Mouse (Mus musculus) midbrain, embryonic 10.5 days (tissue): ENCODE results near the gene Peg10. TPM values are rescaled to one million over a fixed set of nuclear protein-coding genes. Genes with fewer than 3 reads are reported as not detected.
"Not testable (repeated sequence)": the region's sequence is repeated elsewhere in the genome, so short reads cannot be mapped to it uniquely, and the experiment has no call there.

Experiments used
- DNase-seq: peaks from one replicate; pipeline ENCODE4 v3.0.0-alpha.2; 2017; ENCODE audit warnings: low spot score
- H3K27ac ChIP-seq: fragments of 300-500 bp; sonication (generic); replicated peaks from 2 replicates; pipeline ENCODE4 v1.5.1; 2016; ENCODE audit warnings: mild to moderate bottlenecking
- H3K27me3 ChIP-seq: fragments of 300-500 bp; sonication (generic); 2 replicates; pipeline ENCODE4 v1.6.1; 2016; ENCODE audit warnings: low read depth, mild to moderate bottlenecking; ENCODE audit not compliant: poor library complexity, severe bottlenecking
- H3K36me3 ChIP-seq: fragments of 300-500 bp; sonication (generic); 2 replicates; pipeline ENCODE4 v1.6.1; 2016; ENCODE audit warnings: mild to moderate bottlenecking, moderate library complexity
- H3K4me1 ChIP-seq: fragments of 300-500 bp; sonication (generic); 2 replicates; pipeline ENCODE4 v1.6.1; 2016
- H3K4me3 ChIP-seq: fragments of 300-500 bp; sonication (generic); 2 replicates; pipeline ENCODE4 v1.5.1; 2016; ENCODE audit warnings: mild to moderate bottlenecking, moderate library complexity
- H3K9me3 ChIP-seq: fragments of 300-500 bp; sonication (generic); replicated peaks from 2 replicates; pipeline ENCODE4 v1.6.1; 2016; ENCODE audit warnings: mild to moderate bottlenecking
- WGBS: fragments of 180-500 bp; shearing (Covaris S2); methylation state at CpG from one replicate; pipeline ENCODE4 v1.1.7; 2016; 5-methylcytosine and 5-hydroxymethylcytosine counted together
- polyA plus RNA-seq: library from polyadenylated mRNA; unstranded; fragments of >200 nt; fragmentation: Nextera tagmentation; extraction: Ambion mirVana; gene quantifications from 2 replicates; pipeline ENCODE4 v1.2.1, GENCODE M21; 2016

Peg10 gene
- polyA plus RNA-seq, 1 experiment from 2014 or later = 8.8 TPM

GRCm38 (mm10) chr6:4761415-4762142 is 14.5 kb downstream of the Peg10 start:
- not testable (repeated sequence) for H3K9me3 ChIP-seq, DNase-seq
- WGBS = 43% methylated on average over 3 of the region's 3 CpGs

GRCm38 (mm10) chr6:4762252-4762651 is 15.1 kb downstream of the Peg10 start:
- Histone ChIP-seq H3K4me1 (no peaks in the 10 kb centered on the region), H3K27ac (no peak overlapping the region), H3K27me3 (no peaks in the 10 kb centered on the region), H3K9me3 (no peaks in the 10 kb centered on the region), H3K36me3 (peaks cover 21% of the 10 kb centered on the region), H3K4me3 (no peak overlapping the region)
- DNase-seq = no peak
- 44% methylated on average over 2 of the region's 2 CpGs for WGBS

More at GRCm38 (mm10) chr6:4761415-4762142, 14.5 kb downstream of the Peg10 start:
- peaks cover 28% of the 10 kb centered on the region for H3K36me3 ChIP-seq
- not testable (repeated sequence) for H3K4me1 ChIP-seq, H3K27me3 ChIP-seq, H3K27ac ChIP-seq, H3K4me3 ChIP-seq

- no peak for DNase-seq
- Histone ChIP-seq H3K36me3 (no peaks in the 10 kb centered on the region), H3K4me3 (no peak overlapping the region), H3K27me3 (no peaks in the 10 kb centered on the region), H3K9me3 (peaks cover 3% of the 10 kb centered on the region; the same call in 1 of the 2 replicates), H3K4me1 (0 out of 2 replicates have a peak, but pooled peaks cover 3% of the 10 kb centered on the region), H3K27ac (no peak overlapping the region)
- 95% methylated on average over 1 of the region's 1 CpGs for WGBS
These were observed 49.2 kb downstream of the Peg10 start for GRCm38 (mm10) chr6:4796281-4796680.

- not testable (repeated sequence) for H3K4me1 ChIP-seq, H3K27ac ChIP-seq, H3K4me3 ChIP-seq, H3K27me3 ChIP-seq, H3K36me3 ChIP-seq, H3K9me3 ChIP-seq, DNase-seq
These were observed 50.2 kb downstream of the Peg10 start for GRCm38 (mm10) chr6:4797317-4797716.

GRCm38 (mm10) chr6:4798382-4798781 is 51.3 kb downstream of the Peg10 start:
- WGBS = 70% methylated on average over 2 of the region's 2 CpGs
- no peak for DNase-seq

GRCm38 (mm10) chr6:4799359-4799758 is 52.3 kb downstream of the Peg10 start:
- Histone ChIP-seq H3K36me3 (no peaks in the 10 kb centered on the region), H3K27me3 (no peaks in the 10 kb centered on the region), H3K9me3 (peaks cover 3% of the 10 kb centered on the region; the same call in 1 of the 2 replicates), H3K27ac (no peak overlapping the region), H3K4me1 (0 out of 2 replicates have a peak, but pooled peaks cover 3% of the 10 kb centered on the region), H3K4me3 (no peak overlapping the region)
- no peak for DNase-seq
- WGBS = 69% methylated on average over 2 of the region's 2 CpGs

More at GRCm38 (mm10) chr6:4798382-4798781, 51.3 kb downstream of the Peg10 start:
- peaks cover 3% of the 10 kb centered on the region; the same call in 1 of the 2 replicates for H3K9me3 ChIP-seq
- H3K4me3 ChIP-seq = no peak overlapping the region
- no peak overlapping the region for H3K27ac ChIP-seq
- H3K27me3 ChIP-seq = no peaks in the 10 kb centered on the region
- 0 out of 2 replicates have a peak, but pooled peaks cover 3% of the 10 kb centered on the region for H3K4me1 ChIP-seq
- no peaks in the 10 kb centered on the region for H3K36me3 ChIP-seq

- WGBS = 77% methylated on average over 12 of the region's 12 CpGs
- no peak overlapping the region for H3K4me3 ChIP-seq
- H3K9me3 ChIP-seq = no peaks in the 10 kb centered on the region
- no peaks in the 10 kb centered on the region for H3K36me3 ChIP-seq
- DNase-seq = no peak
- H3K27ac ChIP-seq = no peak overlapping the region
- H3K4me1 ChIP-seq = peaks cover 9% of the 10 kb centered on the region
- no peaks in the 10 kb centered on the region for H3K27me3 ChIP-seq
These were observed 59.9 kb downstream of the Peg10 start for GRCm38 (mm10) chr6:4806981-4807380.

Other genes with a start within 250 kb of the Peg10 start
- gene Col1a2, start 242.5 kb upstream of the Peg10 start, polyA plus RNA-seq = 84.9 and 139 TPM in 2 replicates
- 32.0 and 32.2 TPM in 2 replicates for gene Casd1, start 146.5 kb upstream of the Peg10 start, polyA plus RNA-seq
- gene Sgce, start 99 bp upstream of the Peg10 start, polyA plus RNA-seq = 65.2 and 67.6 TPM in 2 replicates
- 17.6 and 18.7 TPM in 2 replicates for gene Ppp1r9a, start 155.6 kb downstream of the Peg10 start, polyA plus RNA-seq